Mouse (Mus musculus) CD4-positive, CD25-positive, alpha-beta regulatory T cell, adult 2 months (primary cell): ENCODE data around the gene Arhgap1.
"Not testable (repeated sequence)": the region's sequence is repeated elsewhere in the genome, so short reads cannot be mapped to it uniquely, and the experiment has no call there.

Experiments used
- DNase-seq: peaks from one replicate; pipeline ENCODE4 v3.0.0-alpha.2; 2012; ENCODE audit warnings: low read depth, low spot score

Gene Arhgap1

DNA sequence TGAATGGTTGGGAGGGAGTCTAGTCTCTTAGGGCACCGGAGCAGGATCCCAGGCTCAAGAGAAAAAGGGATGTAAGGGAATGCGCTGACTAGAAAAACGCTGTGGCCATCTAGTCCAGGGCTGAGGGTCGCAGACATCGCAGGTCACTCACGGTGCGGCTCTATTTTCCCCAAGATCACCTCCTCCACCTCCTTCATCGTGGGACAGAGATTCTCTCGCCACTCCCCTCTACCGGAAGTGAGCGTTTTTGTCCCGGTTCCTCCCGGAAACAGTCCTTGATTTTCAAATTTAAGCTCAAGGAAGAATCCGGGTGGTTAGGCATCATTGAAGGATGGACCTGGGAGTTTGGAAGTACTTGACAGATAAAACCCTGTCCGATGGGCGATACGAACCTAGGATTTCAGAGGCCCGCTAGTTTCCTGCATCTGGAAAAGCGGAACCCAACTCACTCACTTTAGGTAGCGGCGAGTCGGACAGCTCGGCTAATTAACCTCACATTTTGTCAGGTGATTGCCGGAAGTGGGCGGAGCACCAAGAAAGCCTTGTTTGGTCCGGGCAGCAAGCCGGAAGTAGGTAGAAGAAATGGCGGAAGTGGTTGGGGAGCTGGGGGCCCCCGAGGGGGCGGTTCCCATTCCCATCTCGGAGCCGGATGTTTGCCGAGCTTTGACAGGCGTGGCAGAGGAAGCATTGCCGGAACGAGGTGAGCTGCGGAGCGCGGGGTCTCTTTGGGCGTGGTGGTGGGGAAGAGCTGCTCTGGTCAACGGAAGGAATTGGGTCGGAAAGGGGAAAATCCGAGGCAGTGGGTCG is at the start of gene Arhgap1, which contains the start of gene Zfp408:
Gene Arhgap1 (plus strand): TSS at position 308 of the 807 bp plus-strand sequence.
Gene Zfp408 (minus strand): TSS at position 239 of the 807 bp plus-strand sequence.
- DNase-seq: peak; percentile 98

DNA sequence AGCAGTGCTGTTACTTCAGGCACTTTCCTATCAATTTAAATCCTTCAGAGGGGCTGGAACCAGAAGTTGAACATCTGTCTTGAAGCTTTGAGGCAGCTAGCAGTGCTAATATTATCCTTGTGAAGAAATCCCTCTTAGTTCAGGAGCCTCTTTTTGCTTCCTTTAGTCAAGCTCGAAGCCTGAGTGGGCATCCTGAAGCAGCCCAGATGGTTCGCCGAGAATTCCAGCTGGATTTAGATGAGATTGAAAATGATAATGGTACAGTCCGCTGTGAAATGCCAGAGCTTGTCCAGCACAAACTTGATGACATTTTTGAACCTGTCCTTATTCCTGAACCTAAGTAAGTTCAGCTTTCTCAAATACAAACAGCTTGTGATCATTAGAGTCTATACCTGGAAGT is 49.2 kb upstream of the Arhgap1 start:
- DNase-seq: no peak

- peak; percentile 35 for DNase-seq
Measured at GRCm38 (mm10) chr2:91602389-91602788, 47.3 kb upstream of the Arhgap1 start.

DNA sequence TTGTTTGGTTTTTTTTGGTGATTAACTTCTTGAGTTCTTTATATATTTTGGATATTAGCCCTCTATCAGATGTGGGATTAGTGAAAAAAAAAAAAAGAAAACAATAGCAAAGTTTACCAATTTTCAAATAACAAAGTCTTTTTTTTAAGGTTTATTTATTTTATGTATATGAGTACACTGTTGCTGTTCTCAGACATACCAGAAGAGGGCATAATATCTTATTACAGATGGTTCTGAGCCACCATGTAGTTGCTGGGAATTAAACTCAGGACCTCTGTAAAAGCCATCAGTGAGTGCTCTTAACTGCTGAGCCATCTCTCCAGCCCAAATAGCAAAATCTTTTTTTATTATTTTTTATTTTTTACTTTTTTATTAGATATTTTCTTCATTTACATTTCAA is 40.3 kb upstream of the Arhgap1 start:
- DNase-seq: peak; percentile 10

GRCm38 (mm10) chr2:91622356-91622755 is 27.3 kb upstream of the Arhgap1 start:
- DNase-seq: no peak

DNA sequence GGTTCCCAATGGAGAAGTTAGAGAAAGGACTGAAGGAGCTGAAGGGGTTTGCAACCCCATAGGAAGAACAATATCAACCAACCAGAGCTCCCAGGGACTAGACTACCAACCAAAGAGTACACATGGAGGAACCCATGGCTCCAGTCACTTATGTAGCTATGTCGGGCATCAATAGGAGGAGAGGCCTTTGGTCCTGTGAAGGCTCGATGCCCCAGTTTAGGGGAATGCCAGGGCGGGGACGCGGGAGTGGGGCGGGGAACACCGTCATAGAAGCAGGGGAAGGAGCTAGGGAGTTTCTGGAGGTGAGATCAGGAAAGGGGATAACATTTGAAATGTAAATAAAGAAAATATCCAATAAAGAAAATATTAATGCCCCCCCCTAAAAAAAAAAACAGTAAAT is 26.3 kb upstream of the Arhgap1 start:
- not testable (repeated sequence) for DNase-seq

DNA sequence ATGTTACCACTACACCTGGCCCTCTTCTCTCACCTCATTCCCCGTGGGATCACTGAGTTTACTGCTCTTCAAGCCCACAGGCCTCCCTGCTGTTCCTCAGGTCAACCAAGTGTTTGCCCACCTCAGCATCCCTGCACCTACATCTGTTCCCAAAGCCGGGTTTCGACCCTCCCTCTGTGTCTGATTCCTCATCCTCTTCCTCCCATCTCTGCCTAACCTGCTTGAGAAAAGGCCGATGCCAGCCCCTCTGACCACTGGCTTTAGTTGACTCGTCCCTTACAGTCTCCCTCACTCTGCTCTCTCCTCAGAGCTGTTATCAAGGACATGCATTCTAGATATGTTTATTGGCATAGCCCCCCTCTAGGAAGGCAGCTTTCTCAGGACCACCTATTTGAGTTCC is 22.2 kb upstream of the Arhgap1 start:
- DNase-seq: no peak

- no peak for DNase-seq
Measured at GRCm38 (mm10) chr2:91628171-91628570, 21.5 kb upstream of the Arhgap1 start.

DNA sequence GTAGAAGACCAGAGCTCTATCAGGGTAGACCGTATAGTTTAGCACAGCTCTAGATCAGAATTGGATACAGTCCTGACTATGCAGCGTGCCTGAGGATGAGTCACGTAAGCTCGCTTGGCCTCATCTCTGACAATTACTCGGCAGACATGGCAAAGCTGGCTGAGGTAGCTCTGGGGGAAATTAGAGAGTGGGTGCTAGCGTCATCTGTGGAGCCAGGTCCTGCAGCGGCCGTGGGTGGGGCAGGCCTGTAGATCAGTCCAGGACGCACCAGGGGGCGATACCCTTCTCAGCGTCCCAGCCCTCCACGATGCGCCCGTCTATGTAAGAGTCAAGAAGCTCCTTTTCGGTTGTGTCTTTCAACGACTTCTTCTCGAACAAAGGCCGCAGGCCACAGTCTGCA is 20.0 kb upstream of the Arhgap1 start:
- no peak for DNase-seq

DNA sequence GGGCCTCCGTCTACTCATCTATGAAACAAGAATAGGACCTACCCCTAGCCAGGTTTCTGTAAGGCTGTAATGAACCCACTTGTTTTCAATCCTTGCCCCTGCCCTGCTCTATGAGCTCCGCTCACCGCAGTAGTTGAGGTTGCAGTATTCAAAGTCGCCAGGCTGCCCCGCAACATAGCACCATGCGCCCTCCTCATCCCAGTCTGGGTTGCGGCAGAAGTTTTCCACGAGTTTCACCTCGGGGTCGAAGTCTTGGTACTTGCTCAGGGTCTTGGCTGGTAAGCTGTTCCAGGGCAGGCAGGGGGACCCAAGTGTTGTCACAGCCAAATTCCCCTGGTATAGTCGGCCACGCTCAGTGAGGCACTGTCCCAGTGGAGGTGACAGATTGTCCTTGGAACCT is 19.3 kb upstream of the Arhgap1 start:
- DNase-seq: no peak

DNA sequence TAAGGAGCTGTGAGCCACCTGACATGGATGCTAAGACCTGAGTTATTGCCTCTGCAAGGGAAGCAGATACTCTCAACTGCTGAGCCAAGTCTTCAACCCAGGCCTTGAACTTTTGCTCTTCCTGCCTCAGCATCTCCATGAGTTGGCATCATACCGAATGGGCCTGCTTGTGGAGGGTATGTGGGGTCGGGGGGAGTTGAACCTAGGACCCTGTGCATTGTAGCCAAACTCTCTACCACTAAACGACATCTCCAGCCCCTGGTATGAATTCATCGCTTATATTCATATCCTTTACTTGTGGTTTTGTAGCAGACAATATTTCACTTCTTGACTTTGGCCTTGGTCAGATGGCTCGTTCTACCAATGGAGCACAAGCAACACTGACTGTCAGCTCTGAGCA is 17.8 kb upstream of the Arhgap1 start:
- DNase-seq: no peak

DNA sequence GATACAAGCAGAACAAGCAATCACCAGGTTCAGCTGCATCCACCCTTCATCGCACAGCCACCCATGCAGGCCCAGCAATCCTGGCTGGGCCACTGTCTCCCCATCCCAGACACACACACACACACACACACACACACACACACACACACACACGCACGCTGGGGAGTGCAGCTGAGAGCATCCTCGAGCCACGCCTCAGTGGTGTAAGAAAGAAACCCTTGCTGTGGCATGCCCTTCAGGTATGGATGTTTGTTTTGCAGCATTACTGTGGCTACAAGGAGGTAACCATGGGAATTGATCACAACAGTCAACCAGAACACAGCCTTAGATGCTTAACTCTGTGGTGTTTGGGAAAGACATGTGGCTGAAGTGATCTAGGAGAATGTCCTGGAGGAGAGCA is 17.3 kb upstream of the Arhgap1 start:
- DNase-seq: no peak

- no peak for DNase-seq
Measured at GRCm38 (mm10) chr2:91633334-91633977, 16.2 kb upstream of the Arhgap1 start.

DNA sequence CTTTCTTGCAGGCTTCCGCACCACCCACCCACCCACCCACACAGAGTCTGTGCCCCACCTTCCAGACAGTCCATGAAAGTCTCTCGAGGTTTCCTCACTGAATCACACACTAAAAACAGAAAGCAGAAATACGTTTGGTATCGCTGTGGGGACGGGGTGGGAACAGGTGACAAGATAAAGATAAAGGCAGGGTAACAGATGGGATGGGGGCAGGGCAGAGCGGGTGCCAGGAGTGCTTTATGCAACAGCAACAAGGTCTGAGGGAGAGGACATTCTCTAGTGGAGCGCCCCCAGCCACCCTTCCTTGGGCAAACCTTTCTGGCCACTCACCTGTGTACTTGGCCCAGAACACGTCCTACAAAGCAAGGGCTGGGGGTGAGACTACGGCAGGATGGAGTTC is 14.8 kb upstream of the Arhgap1 start:
- no peak for DNase-seq

- DNase-seq: no peak
Measured at GRCm38 (mm10) chr2:91635486-91635885, 14.2 kb upstream of the Arhgap1 start.

DNA sequence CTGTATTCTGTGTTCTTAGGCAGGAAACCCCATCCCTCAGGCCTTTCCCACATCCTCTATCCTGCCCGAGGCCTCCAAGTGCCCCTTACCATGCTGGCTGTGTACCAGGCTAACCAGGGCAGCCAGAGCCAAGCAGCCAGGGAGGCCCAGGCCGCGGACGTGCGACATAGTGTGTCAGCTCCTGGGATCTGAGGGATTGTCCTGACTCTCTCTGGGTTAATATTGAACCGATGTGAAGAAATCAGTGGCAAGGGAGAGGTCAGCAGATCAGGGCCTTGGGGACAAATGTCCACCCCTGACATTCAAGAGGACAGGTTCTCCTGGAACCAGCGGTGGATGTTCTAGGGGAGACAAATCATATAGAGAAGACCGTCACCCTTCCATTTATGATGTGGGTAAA is 13.4 kb upstream of the Arhgap1 start, which contains the start of gene F2:
Gene F2 (minus strand): TSS at position 186 of the 400 bp plus-strand sequence.
- no peak for DNase-seq

GRCm38 (mm10) chr2:91636727-91637338 is 12.8 kb upstream of the Arhgap1 start:
- DNase-seq: no peak

DNA sequence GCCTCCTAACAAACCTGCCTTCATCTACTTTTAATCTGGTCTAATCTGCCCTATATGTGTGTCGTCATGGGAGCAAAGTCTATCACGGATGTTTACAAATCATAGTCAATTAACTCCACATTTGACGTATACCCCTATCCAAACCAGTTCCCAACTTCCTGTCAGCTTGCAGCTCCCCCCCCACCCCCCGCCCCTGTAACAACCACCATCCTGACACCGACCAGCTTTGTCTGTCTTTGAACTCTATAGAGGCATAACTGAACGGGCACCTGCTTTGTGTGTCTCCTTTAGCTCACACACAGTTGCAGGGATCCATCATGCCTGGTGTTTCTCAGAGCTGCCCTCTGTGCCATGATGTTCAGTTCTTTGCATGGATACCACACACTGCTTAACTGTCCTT is 10.7 kb upstream of the Arhgap1 start:
- no peak for DNase-seq

DNA sequence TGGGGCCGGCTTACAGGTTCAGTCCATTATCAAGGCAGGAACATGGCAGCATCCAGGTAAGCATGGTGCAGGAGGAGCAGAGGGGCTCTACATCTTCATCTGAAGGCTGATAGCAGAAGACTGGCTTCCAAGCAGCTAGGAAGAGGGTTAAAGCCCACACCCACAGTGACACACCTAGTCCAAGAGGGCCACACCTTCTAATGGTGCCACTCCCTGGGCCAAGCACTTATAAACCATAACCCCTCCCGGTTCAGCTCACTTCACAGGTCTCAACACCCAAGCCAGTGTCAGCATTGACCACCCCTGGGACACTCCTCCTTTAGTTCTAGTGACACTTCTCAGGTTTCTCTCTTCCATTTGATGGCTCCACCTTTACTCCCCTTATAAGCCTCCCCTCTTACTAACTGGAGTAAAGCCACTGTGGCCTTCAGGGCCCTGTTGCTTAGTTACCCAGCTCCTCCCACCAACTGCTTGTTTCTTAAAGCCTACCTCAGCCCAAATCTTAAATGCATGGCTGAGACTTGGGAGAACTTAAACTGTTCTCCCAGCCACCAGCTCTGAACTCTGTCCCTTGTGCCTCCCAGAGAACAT is 6.7 kb upstream of the Arhgap1 start:
- DNase-seq: no peak

GRCm38 (mm10) chr2:91644021-91644420 is 5.6 kb upstream of the Arhgap1 start:
- DNase-seq: peak; percentile 18

GRCm38 (mm10) chr2:91645354-91645753 is 4.3 kb upstream of the Arhgap1 start:
- no peak for DNase-seq

- no peak for DNase-seq
Measured at GRCm38 (mm10) chr2:91645811-91646210, 3.8 kb upstream of the Arhgap1 start.
